Mouse (Mus musculus) granulocyte monocyte progenitor cell, adult 5-6 weeks (primary cell): ENCODE data around the gene Ednra. TPM values are rescaled to one million over a fixed set of nuclear protein-coding genes. Genes with fewer than 3 reads are reported as not detected.

Experiments used
- ATAC-seq: replicated peaks from 2 replicates; pipeline ENCODE4 v1.8.0; 2016; ENCODE audit warnings: mild to moderate bottlenecking, moderate TSS enrichment, inconsistent platforms; ENCODE audit not compliant: poor library complexity, severe bottlenecking
- total RNA-seq, 2 experiments: library from RNA; stranded (forward) in 1 of 2; stranded (reverse) in 1 of 2; fragments of 200-712, 200-1000 nt in 1 of 2; fragments of >200 nt in 1 of 2; fragmentation: Nextera tagmentation in 1 of 2; gene quantifications; 2 replicates each; pipeline ENCODE4 v1.2.3; 2014 to 2017

Gene Ednra
- total RNA-seq, 2 experiments from 2014 or later: not detected

- no peak for ATAC-seq
Measured at GRCm38 (mm10) chr8:77659534-77660080, 64.7 kb downstream of the Ednra start.

GRCm38 (mm10) chr8:77658356-77658755, 65.9 kb downstream of the Ednra start:
- no peak for ATAC-seq

- ATAC-seq: no peak
Measured at GRCm38 (mm10) chr8:77650646-77651190, 73.5 kb downstream of the Ednra start.

DNA sequence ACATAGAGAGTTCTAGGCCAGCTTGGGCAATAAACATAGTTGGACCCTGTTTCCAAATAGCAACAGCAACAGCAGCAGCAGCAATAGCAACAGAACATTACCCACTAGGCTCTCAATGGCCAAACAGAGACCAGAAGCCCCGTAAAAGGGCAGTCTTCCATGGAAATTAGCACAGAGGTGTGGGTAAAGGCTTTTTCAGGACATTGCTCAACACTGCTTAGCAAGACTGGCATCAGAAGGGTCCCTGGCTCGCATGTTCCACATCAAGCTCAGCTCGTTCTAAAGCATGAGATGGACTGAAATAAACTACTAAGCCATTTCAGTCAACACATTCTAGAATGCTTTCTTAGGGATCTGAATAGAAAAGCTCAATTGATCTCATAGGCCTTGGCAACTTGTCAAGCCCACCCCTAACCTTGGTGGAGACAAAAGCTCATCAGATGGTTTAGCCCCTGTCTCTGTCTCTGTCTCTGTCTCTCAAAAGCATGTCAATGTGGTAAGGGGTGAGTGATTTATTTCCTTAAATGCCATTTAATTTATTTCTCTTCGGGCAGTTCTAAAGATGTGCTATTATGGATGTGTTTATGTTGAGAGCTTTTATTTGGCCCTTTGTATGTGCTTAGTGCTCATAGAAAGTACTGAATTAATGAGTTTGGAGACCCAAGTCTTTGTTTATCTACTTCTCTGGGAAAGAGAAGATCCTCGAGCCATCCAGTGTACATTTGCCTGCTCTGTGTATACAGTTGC, 84.0 kb downstream of the Ednra start:
- no peak for ATAC-seq

GRCm38 (mm10) chr8:77637593-77637992, 86.7 kb downstream of the Ednra start:
- ATAC-seq: no peak

DNA sequence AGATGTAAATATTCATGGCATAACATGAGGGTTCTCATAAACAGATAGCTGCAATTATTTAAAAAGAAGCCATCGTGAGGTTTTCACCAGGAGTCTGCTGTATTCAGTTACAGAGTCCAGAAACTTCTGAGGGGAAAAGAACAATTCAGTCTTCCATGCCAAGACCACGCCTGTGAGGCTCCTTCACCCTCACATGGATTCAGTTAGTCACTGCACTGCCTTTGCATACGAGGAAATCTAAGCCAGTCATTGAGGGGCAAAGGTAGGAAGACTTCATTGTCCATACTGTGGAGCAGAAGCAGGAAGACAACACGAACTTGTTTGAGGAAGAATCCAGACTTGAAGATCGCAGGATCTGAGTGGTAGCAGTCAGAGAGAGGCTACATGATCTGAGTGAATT, 90.2 kb downstream of the Ednra start:
- no peak for ATAC-seq

DNA sequence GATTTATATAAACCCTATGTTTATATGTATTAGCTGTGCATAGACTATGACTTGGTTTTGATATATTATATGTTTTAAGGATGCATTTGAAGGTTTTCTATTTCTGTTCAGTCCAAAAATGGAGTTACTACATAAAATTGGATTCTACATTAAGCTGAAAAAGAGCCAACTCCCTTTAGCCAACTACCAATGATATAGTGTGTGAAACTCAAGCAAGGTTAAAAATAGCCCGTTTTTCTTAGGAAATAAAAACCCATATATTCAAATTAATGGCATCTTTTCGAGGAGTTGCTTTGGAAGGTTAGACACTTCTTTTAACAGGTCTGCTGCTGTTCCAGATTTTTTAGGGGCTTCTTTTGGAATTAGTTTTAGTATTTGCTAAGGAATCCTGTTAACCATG, 91.1 kb downstream of the Ednra start:
- ATAC-seq: no peak

DNA sequence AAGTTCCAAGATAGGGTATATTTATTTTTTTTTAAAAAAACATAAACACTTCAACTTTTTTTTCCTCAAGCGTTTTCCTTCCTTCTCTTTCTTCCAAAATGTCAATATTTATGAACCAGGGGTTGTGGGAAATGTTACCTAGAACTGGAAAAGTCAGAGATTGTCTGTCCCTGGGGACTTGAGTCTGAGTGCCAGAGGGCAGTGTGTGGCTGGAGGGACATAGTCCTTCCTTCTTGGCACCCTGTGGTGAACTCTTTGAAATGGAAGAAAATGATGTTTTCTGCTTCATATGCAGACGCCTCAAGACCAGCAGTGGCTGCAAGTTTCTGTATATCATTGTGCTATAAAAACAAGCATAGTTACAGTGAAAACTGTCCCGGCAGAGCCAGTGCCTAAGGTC, 93.6 kb downstream of the Ednra start:
- ATAC-seq: no peak

GRCm38 (mm10) chr8:77629858-77630537, 94.3 kb downstream of the Ednra start:
- ATAC-seq: peak; percentile 98

DNA sequence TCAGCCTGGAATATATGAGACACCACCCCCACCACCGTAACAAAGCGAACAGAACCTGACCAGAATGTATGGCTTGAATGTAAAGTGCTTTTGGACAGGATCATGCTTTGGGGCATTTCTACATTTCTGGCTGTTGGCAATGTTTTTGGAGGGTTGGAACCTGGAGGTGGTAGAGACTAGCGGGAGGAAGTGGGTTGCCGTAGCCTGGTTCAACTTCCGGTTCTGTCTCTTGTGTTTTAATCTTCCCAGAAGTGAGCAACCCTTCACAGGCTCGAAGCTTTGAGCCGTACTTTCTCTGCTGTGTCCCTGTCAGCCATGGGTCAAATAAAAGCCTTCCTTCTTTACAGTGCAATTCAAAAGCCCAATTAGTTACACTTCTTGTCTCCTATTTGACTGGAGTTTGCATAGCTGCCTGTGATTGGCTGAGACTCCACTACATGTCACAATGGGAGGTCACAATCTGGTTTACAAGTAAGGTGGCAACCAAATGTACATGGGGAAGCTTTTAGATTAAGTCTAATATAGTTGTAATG, 100.5 kb downstream of the Ednra start:
- ATAC-seq: peak; percentile 44; the same call in 1 of the 2 replicates

GRCm38 (mm10) chr8:77617916-77618315, 106.3 kb downstream of the Ednra start:
- ATAC-seq: peak; percentile 82

Other genes with a start within 250 kb of the Ednra start
- 3.5 and 6.4 TPM in 2 replicates for gene Arhgap10, start 206.5 kb downstream of the Ednra start, total RNA-seq (2014; fragmentation: Nextera tagmentation)
- gene Arhgap10, start 206.5 kb downstream of the Ednra start, total RNA-seq (2017): 12.2 and 21.8 TPM in 2 replicates
- gene Prmt9, start 175.1 kb downstream of the Ednra start, total RNA-seq (2014; fragmentation: Nextera tagmentation): 14.7 and 22.3 TPM in 2 replicates
- 23.1 TPM in 2 replicates for gene Prmt9, start 175.1 kb downstream of the Ednra start, total RNA-seq (2017)
- 18.5 and 24.8 TPM in 2 replicates for gene Tmem184c, start 113.8 kb downstream of the Ednra start, total RNA-seq (2014; fragmentation: Nextera tagmentation)
- gene Tmem184c, start 113.8 kb downstream of the Ednra start, total RNA-seq (2017): 23.6 and 23.8 TPM in 2 replicates